Mouse (Mus musculus) embryo, embryonic 11.5 days (tissue): Measurements from ENCODE around the gene Scamp1.

ENCODE experiments used
- DNase-seq: peaks from one replicate; pipeline ENCODE4 v3.0.0-alpha.2; 2012; ENCODE audit warnings: low read depth, low spot score

Scamp1 gene

GRCm38 (mm10) chr13:94279420-94279819 is 6.2 kb downstream of the Scamp1 start:
- no peak for DNase-seq

GRCm38 (mm10) chr13:94271284-94271683 is 14.4 kb downstream of the Scamp1 start:
- no peak for DNase-seq

GRCm38 (mm10) chr13:94268201-94268600 is 17.5 kb downstream of the Scamp1 start:
- no peak for DNase-seq

DNA sequence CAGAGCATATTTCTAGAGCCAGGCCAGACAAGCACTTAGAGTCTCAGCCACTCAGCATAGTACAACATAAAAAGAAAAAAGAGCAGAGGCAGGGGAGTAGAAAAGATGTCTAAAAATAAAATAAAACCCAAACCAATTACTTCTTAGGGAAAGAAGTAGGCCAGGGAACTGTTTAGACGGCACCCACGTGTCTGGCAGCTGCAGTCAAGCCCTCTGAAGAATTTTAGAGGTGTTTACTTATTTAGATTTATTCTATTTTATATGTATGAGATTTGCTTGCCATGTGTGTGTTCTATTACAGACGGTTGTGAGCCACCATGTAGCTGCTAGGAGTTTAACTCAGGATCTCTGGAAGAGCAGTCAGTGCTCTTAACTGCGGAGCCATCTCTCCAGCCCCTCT is 18.5 kb downstream of the Scamp1 start:
- no peak for DNase-seq

GRCm38 (mm10) chr13:94266530-94266929 is 19.1 kb downstream of the Scamp1 start:
- DNase-seq = no peak

GRCm38 (mm10) chr13:94265291-94265690 is 20.4 kb downstream of the Scamp1 start:
- no peak for DNase-seq

GRCm38 (mm10) chr13:94263943-94264342 is 21.7 kb downstream of the Scamp1 start:
- no peak for DNase-seq

- no peak for DNase-seq
Observed at GRCm38 (mm10) chr13:94262551-94262950, 23.1 kb downstream of the Scamp1 start.

- no peak for DNase-seq
Observed at GRCm38 (mm10) chr13:94261624-94262023, 24.0 kb downstream of the Scamp1 start.

DNA sequence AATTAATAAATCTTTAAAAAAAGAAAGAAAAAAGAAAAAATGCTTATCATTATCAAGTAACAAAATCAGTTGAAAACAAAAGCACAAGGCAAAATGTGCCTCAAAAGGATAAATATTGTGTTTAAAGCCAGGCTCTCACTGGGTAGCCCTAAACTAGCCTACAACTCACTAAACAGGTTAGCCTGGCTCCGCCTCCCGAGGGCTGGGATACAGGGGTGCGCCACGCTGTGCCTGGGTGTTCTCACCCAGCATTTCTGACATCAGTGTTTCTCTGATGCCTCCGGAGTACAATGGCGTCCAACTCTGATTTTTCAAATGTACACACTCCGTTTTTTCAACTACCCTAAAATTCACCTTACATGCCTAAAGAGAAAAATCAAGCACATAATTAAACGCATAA is 24.7 kb downstream of the Scamp1 start:
- no peak for DNase-seq

GRCm38 (mm10) chr13:94259210-94259609 is 26.4 kb downstream of the Scamp1 start:
- DNase-seq = no peak

GRCm38 (mm10) chr13:94258530-94258929 is 27.1 kb downstream of the Scamp1 start:
- no peak for DNase-seq

DNA sequence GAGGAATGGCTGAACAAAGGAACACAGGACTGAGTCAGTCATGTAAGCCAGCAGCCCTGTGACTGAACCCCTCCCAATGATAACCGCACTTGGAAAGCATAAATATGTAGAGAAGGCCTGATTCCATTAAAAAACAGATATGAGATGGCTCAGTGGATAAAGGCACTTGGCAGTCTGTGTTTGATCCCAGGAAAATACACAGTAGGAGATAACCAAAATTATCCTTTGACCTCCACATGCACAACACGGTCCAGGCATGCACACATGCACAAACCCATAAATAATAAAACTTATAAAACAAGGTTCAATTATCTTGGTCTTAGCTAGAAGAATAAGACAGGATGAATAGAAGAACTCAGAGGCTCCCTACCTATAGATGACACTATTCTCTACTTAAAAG is 27.9 kb downstream of the Scamp1 start:
- DNase-seq = no peak

GRCm38 (mm10) chr13:94255176-94255575 is 30.5 kb downstream of the Scamp1 start:
- DNase-seq = no peak

DNA sequence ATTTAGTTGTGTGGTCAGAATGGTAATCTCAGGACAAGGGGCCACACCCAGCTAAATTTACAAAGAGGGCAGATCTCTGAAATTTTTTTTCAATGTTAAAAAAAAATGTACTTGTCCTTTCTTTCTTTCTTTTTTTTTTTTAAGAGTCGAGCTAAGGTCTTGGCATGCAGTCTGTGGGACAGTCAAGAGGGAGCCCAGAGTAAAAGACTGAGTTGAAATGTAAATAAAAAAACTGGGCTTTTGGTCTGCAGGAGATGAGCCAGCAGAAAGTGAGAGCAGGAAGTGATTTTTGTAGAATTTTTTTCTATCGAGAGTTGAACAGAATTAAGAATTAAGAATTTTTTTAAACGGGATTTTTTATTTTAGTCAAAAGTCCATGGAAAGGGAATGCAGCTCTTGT is 31.4 kb downstream of the Scamp1 start:
- no peak for DNase-seq

DNA sequence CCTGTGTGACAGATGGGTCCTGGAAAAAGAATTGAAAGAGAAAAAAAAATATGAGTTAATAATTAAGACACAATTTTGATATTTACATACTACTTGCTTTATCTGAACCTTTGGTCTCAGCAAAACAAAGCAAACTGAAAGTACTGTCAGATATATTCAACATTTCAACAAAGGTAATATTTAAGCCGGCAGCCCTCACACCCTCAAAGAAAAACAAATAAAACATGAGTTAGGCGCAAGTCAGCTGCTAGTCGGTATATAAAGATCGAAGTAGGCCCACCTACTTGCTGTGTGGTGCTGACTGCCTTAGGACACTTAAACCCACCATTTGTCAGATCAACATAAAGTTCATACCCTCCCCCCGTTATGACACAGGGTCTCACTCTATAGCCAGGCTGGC is 32.6 kb downstream of the Scamp1 start:
- no peak for DNase-seq

DNA sequence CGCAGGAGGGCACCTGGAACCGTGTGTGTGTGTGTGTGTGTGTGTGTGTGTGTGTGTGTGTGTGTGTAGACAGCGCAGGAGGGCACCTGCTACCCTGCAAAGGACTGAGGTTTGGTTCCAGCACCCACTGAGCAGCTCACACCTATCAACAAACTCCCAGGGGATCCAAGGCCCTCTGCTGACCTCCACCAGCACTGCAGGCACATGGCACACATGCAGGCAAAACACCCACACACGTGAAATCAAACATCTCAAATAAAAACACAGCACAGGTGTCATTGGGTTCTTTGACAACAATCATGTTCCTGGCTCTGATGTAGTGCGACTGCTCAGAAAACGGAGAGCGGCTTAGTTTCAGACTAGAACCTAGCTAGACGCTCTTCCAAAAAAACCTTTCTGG is 34.9 kb downstream of the Scamp1 start:
- no peak for DNase-seq

DNA sequence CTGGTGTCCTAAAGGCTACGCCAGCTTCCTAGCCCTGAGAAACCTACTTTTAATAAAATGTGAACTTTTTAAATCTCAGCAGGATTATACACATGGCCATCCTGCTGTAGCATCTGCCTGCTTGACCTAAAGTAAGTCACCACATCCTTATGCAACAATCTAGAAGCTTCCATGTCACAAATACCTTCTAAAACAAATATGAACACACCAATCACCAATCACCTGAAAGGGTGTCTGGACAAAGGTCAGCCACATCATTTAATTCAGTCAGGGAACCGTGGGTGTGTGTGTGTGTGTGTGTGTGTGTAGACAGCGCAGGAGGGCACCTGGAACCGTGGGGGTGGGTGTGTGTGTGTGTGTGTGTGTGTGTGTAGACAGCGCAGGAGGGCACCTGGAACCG is 35.5 kb downstream of the Scamp1 start:
- no peak for DNase-seq

GRCm38 (mm10) chr13:94242897-94243296 is 42.8 kb downstream of the Scamp1 start:
- DNase-seq = no peak

DNA sequence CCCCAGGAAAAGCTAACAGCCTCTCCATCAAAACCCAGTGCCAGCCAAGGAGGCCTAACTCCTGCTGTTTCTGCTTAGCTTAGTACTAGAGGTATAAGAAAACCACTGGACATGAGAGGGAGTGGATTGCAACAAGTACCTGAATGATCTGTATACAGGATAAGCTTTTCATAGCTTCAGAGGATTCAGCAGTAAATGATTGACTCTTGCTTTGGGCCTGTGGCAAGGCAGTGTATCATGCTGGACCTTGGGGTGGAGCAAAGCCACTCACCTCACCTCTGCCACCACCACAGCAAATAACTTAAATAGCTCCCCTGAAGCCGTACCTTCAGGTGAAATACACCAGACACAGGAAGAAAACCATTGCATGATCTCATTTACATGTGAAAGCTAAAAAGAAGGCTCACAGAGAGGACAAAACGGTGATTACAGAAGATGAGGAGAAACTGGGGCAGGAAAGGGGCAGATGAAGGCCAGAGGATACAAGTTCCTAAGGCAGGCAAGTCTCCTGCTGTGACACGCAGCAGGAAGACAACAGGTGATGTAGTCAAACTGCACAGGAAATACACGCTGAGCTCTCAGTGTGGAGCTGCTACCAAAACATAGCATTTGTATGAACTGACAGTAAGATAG is 43.6 kb downstream of the Scamp1 start:
- DNase-seq = no peak

- no peak for DNase-seq
Observed at GRCm38 (mm10) chr13:94240873-94241272, 44.8 kb downstream of the Scamp1 start.

GRCm38 (mm10) chr13:94240111-94240510 is 45.5 kb downstream of the Scamp1 start:
- no peak for DNase-seq

DNA sequence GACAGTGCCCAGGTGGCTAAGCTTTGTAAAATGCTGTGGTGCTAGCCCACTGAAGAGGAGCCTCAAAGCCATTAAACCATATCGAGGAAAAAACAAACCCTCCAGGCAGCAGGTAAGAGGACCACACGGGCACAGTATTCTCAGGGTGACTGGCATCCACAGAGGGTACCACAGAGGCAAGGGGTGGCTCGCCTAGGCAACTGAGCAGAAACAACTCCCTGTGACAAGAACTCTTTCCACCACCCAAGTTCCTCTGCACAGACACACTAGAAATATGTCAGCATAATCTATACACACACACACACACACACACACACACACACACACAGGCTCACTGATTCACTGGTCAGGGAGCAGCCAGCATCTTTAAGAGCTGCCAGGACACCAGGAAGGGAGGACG is 46.2 kb downstream of the Scamp1 start:
- DNase-seq = no peak

GRCm38 (mm10) chr13:94231871-94232270 is 53.8 kb downstream of the Scamp1 start:
- no peak for DNase-seq
